Mouse (Mus musculus) olfactory bulb, adult 2 months (tissue): ENCODE data around the gene Cdca7. TPM values are rescaled to one million over a fixed set of nuclear protein-coding genes. Genes with fewer than 3 reads are reported as not detected.

Source experiments
- H3K27ac ChIP-seq: fragments of 200-500 bp; 2 replicates; pipeline ENCODE4 v1.5.1; 2012; ENCODE audit warnings: low read depth, low read length; ENCODE audit not compliant: insufficient read depth
- H3K4me1 ChIP-seq: fragments of 200-500 bp; 2 replicates; pipeline ENCODE4 v1.6.1; 2012; ENCODE audit warnings: low read length; ENCODE audit not compliant: control insufficient read depth, insufficient read depth
- H3K4me3 ChIP-seq: fragments of 200-500 bp; 2 replicates; pipeline ENCODE4 v1.5.1; 2012; ENCODE audit warnings: mild to moderate bottlenecking, low read depth, low read length, moderate library complexity; ENCODE audit not compliant: insufficient read depth
- CTCF ChIP-seq: fragments of 200-500 bp; IDR thresholded peaks from 2 replicates; pipeline ENCODE4 v1.5.1; 2012; ENCODE audit warnings: low read depth, mild to moderate bottlenecking, low read length, moderate library complexity; ENCODE audit not compliant: insufficient read depth
- POLR2A ChIP-seq: fragments of 200-500 bp; IDR thresholded peaks from 2 replicates; pipeline ENCODE4 v1.6.1; 2012; ENCODE audit warnings: mild to moderate bottlenecking, low read depth, low read length, moderate library complexity; ENCODE audit not compliant: insufficient read depth
- WGBS: fragments of 180-500 bp; shearing (Covaris S2); methylation state at CpG from one replicate; pipeline ENCODE4 v1.1.7; 2018; 5-methylcytosine and 5-hydroxymethylcytosine counted together
- polyA plus RNA-seq: library from polyadenylated mRNA; stranded (reverse); fragments of >200 nt; gene quantifications from 2 replicates; pipeline ENCODE4 v1.2.4, GENCODE M21; 2012; ENCODE audit warnings: low replicate concordance; ENCODE audit not compliant: missing spikeins, insufficient read depth, insufficient read length

The Cdca7 gene
- polyA plus RNA-seq, 1 experiment: not detected

GRCm38 (mm10) chr2:72507855-72508635 is 32.1 kb downstream of the Cdca7 start:
- Histone ChIP-seq H3K4me3 (no peak overlapping the region), H3K4me1 (peaks cover 4% of the 10 kb centered on the region; the same call in 1 of the 2 replicates), H3K27ac (no peak overlapping the region)
- WGBS: 41% methylated on average over 18 of the region's 18 CpGs
- TF ChIP-seq POLR2A: no peak
- no peak for TF ChIP-seq CTCF

DNA sequence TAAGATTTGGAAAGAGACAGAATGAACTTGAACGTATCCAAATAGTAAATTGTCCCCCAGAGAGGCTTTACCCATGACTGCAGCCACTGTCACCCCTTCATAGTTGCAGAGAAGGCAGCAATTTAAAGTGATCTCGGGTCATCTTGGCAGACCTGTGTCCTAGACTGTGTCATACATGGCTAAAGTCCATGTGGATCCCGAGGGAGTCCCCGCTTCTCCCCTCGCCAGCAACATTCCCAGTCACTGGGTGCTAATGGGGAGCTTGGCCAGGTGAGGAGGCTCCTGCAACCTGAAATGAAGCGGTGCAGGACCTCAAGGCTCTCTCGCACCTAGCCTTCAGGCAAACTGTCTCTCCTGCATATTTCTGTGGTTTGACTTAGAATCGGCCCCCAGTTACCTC is 32.9 kb downstream of the Cdca7 start:
- H3K4me1 ChIP-seq: peaks cover 4% of the 10 kb centered on the region; the same call in 1 of the 2 replicates
- H3K27ac ChIP-seq: no peak overlapping the region
- TF ChIP-seq POLR2A: no peak
- TF ChIP-seq CTCF: no peak
- no peak overlapping the region for H3K4me3 ChIP-seq
- 88% methylated on average over 8 of the region's 8 CpGs for WGBS

DNA sequence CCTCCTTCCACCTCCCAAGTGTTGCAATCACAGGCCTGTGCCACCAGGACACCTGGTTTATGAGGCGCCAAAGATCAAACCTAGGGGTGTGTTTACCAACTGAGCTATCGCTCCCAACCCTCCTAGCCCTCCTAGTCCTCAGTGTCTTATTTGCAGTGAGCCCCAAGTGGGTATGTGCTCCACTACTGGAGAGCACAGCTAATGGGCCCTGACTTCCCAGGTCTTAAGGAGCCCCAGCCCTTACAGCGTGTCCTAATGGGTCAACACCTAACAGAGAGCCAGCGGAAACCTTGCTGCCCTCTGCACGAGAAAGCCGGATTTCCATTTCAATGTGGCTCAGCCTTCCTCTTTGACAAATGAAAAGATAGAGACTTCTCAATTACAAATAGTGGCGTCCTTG is 39.6 kb downstream of the Cdca7 start:
- TF ChIP-seq POLR2A (no peak), CTCF (no peak)
- Histone ChIP-seq H3K4me3 (no peak overlapping the region), H3K4me1 (peaks cover 4% of the 10 kb centered on the region; the same call in 1 of the 2 replicates), H3K27ac (no peak overlapping the region)
- 74% methylated on average over 7 of the region's 7 CpGs for WGBS

DNA sequence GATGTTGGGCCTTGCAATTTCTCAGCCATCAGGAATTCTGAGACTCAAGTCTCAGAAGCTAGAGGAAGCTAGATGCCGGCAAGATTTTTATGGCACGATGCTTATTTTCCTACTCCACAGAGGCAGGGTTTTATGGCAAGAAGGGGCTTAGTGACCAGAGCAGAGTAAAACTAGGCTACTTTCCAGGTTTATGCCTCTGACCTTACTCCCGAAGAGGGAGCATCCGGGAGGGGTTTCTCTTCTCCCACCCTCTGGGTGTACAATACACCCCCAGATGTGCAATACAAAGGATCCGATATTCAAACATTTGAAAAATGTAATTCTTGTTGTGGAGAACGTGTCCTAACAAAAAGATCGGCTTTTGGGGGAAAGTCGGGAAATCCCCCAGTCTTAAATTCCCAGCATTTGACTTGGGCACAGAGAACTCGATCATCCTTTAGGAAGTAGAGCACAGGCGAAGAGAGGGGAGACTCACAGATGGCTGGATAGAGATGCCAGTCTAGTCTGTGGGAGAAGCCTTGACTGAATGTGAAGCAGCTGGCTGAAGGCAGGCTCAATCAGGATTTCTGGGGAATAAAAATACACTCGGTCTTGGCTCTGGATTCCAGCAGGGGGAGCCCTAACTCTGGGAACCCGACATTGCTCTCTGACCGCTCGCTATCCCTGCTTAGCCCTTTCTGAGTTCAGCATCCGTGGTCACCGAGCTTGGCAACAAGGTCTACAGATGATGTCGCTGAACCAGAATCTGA is 40.2 kb downstream of the Cdca7 start:
- no peak for TF ChIP-seq POLR2A
- TF ChIP-seq CTCF: peak; percentile 65
- Histone ChIP-seq H3K27ac (no peak overlapping the region), H3K4me3 (peak overlapping the region; percentile 26), H3K4me1 (peaks cover 4% of the 10 kb centered on the region; the same call in 1 of the 2 replicates)
- 22% methylated on average over 17 of the region's 17 CpGs for WGBS

- TF ChIP-seq CTCF: no peak
- TF ChIP-seq POLR2A: no peak
- H3K4me1 ChIP-seq: peaks cover 4% of the 10 kb centered on the region; the same call in 1 of the 2 replicates
- peak overlapping the region; percentile 26 for H3K4me3 ChIP-seq
- no peak overlapping the region for H3K27ac ChIP-seq
- WGBS: 34% methylated on average over 8 of the region's 8 CpGs
Measured at GRCm38 (mm10) chr2:72516720-72517089, 40.7 kb downstream of the Cdca7 start.

- H3K4me3 ChIP-seq: no peak overlapping the region
- H3K4me1 ChIP-seq: no peaks in the 10 kb centered on the region
- WGBS: 92% methylated on average over 12 of the region's 12 CpGs
- H3K27ac ChIP-seq: no peak overlapping the region
- TF ChIP-seq CTCF: no peak
- TF ChIP-seq POLR2A: no peak
Measured at GRCm38 (mm10) chr2:72524022-72524421, 48.1 kb downstream of the Cdca7 start.

- Histone ChIP-seq H3K4me1 (peaks cover 6% of the 10 kb centered on the region; the same call in 1 of the 2 replicates), H3K27ac (no peak overlapping the region), H3K4me3 (no peak overlapping the region)
- no peak for TF ChIP-seq CTCF
- TF ChIP-seq POLR2A: no peak
- 97% methylated on average over 3 of the region's 3 CpGs for WGBS
Measured at GRCm38 (mm10) chr2:72525556-72525955, 49.6 kb downstream of the Cdca7 start.

DNA sequence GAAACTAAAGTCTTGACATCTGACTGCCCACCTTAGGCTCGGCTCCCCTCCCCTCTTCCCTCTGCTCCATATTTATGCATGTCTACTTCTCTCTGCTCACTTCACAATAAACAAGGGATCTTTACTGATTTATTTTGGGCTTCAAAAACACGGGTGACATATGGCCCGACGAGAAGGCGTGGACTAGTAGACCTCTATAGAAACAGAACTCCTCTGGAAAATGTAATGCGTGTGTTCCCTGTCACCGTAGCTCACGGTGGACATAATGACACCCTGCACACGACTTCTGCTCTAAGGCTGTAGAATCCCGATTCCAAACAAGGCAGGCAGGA is 53.0 kb downstream of the Cdca7 start:
- Histone ChIP-seq H3K4me3 (no peak overlapping the region), H3K4me1 (peaks cover 6% of the 10 kb centered on the region; the same call in 1 of the 2 replicates), H3K27ac (no peak overlapping the region)
- TF ChIP-seq POLR2A (no peak), CTCF (no peak)
- WGBS: 46% methylated on average over 10 of the region's 10 CpGs
